Mouse (Mus musculus): ENCODE measurements around the gene Adam6a. TPM values are rescaled to one million over a fixed set of nuclear protein-coding genes. Genes with fewer than 3 reads are reported as not detected.
A peak's percentile ranks its signal among the peaks of the same experiment; 100 is the strongest.
"Not testable (repeated sequence)": the region's sequence is repeated elsewhere in the genome, so short reads cannot be mapped to it uniquely, and the experiment has no call there.

Gene Adam6a
- not detected in 2 replicates for total RNA-seq (2012; rRNA removed)

GRCm38 (mm10) chr12:113543608-113544007, at the start of gene Adam6a:
Gene Adam6a, plus strand, starts transcription at chr12:113543908.
- H3K9ac ChIP-seq (ENCODE audit: insufficient read depth, low read depth, low read length, poor library complexity, severe bottlenecking); H3K4me3 ChIP-seq (ENCODE audit: insufficient read depth in 1 of 2, low read depth in 1 of 2, low read length in 2 of 2, poor library complexity in 1 of 2, severe bottlenecking in 1 of 2); H3K27ac ChIP-seq (ENCODE audit: insufficient read depth, low read depth, low read length, poor library complexity, severe bottlenecking); H3K4me1 ChIP-seq (ENCODE audit: control insufficient read depth in 2 of 2, insufficient read depth in 2 of 2, low read length in 2 of 2, poor library complexity in 1 of 2); in situ Hi-C loops (cut with MboI; ENCODE audit: low sequenced_read_pairs in 2 of 2, unreplicated experiment in 2 of 2); H3K9me3 ChIP-seq (ENCODE audit: control insufficient read depth, insufficient read depth, low read depth, low read length); H3K36me3 ChIP-seq (ENCODE audit: control insufficient read depth, insufficient read depth, low read length, poor library complexity, severe bottlenecking); DNase-seq (ENCODE audit: low read depth, low spot score): not testable (repeated sequence)

GRCm38 (mm10) chr12:113525901-113526300, 17.8 kb upstream of the Adam6a start:
- Histone ChIP-seq H3K9me3 (ENCODE audit: control insufficient read depth, insufficient read depth, low read depth, low read length) (no peaks in the 10 kb centered on the region), H3K4me3 (ENCODE audit: insufficient read depth in 1 of 2, low read depth in 1 of 2, low read length in 2 of 2, poor library complexity in 1 of 2, severe bottlenecking in 1 of 2) (no peak overlapping the region)
- in situ Hi-C loops (cut with MboI; ENCODE audit: low sequenced_read_pairs in 2 of 2, unreplicated experiment in 2 of 2): no loop called here

GRCm38 (mm10) chr12:113578241-113578640, 34.5 kb downstream of the Adam6a start:
- Histone ChIP-seq H3K4me3 (ENCODE audit: insufficient read depth in 1 of 2, low read depth in 1 of 2, low read length in 2 of 2, poor library complexity in 1 of 2, severe bottlenecking in 1 of 2) (no peak overlapping the region), H3K36me3 (ENCODE audit: control insufficient read depth, insufficient read depth, low read length, poor library complexity, severe bottlenecking) (no peaks in the 10 kb centered on the region), H3K9me3 (ENCODE audit: control insufficient read depth, insufficient read depth, low read depth, low read length) (no peaks in the 10 kb centered on the region), H3K27ac (ENCODE audit: insufficient read depth, low read depth, low read length, poor library complexity, severe bottlenecking) (no peak overlapping the region), H3K9ac (ENCODE audit: insufficient read depth, low read depth, low read length, poor library complexity, severe bottlenecking) (no peak overlapping the region), H3K4me1 (ENCODE audit: control insufficient read depth in 2 of 2, insufficient read depth in 2 of 2, low read length in 2 of 2, poor library complexity in 1 of 2) (no peaks in the 10 kb centered on the region)
- TF ChIP-seq ZC3H11A (IDR thresholded peaks at IDR 0.05; ENCODE audit: borderline replicate concordance, low read depth, low read length) (peak; percentile 35; the same call in 1 of the 2 replicates), MAFK (IDR thresholded peaks at IDR 0.05; ENCODE audit: insufficient read depth, low read depth, low read length) (no peak)
- DNase-seq (ENCODE audit: low read depth, low spot score): peak; percentile 34
- in situ Hi-C loops (cut with MboI; ENCODE audit: low sequenced_read_pairs in 2 of 2, unreplicated experiment in 2 of 2): no loop called here

More at GRCm38 (mm10) chr12:113525901-113526300, 17.8 kb upstream of the Adam6a start:
- Histone ChIP-seq H3K9ac (ENCODE audit: insufficient read depth, low read depth, low read length, poor library complexity, severe bottlenecking) (no peak overlapping the region), H3K36me3 (ENCODE audit: control insufficient read depth, insufficient read depth, low read length, poor library complexity, severe bottlenecking) (no peaks in the 10 kb centered on the region), H3K4me1 (ENCODE audit: control insufficient read depth in 2 of 2, insufficient read depth in 2 of 2, low read length in 2 of 2, poor library complexity in 1 of 2) (no peaks in the 10 kb centered on the region), H3K27ac (ENCODE audit: insufficient read depth, low read depth, low read length, poor library complexity, severe bottlenecking) (no peak overlapping the region)
- TF ChIP-seq HCFC1 (IDR thresholded peaks at IDR 0.05; ENCODE audit: borderline replicate concordance, insufficient read depth, low read length): no peak
- no peak for TF ChIP-seq CHD2 (IDR thresholded peaks at IDR 0.05; ENCODE audit: low read depth, low read length)
- no peak for TF ChIP-seq MAFK (IDR thresholded peaks at IDR 0.05; ENCODE audit: insufficient read depth, low read depth, low read length)
- no peak for TF ChIP-seq ZC3H11A (IDR thresholded peaks at IDR 0.05; ENCODE audit: borderline replicate concordance, low read depth, low read length)
- no peak for TF ChIP-seq ZNF384 (IDR thresholded peaks at IDR 0.05; ENCODE audit: low read depth, low read length)
- no peak for DNase-seq (ENCODE audit: low read depth, low spot score)

GRCm38 (mm10) chr12:113588001-113588400, 44.3 kb downstream of the Adam6a start:
- in situ Hi-C loops (cut with MboI; ENCODE audit: low sequenced_read_pairs in 2 of 2, unreplicated experiment in 2 of 2): no loop called here
- Histone ChIP-seq H3K9ac (ENCODE audit: insufficient read depth, low read depth, low read length, poor library complexity, severe bottlenecking) (no peak overlapping the region), H3K27ac (ENCODE audit: insufficient read depth, low read depth, low read length, poor library complexity, severe bottlenecking) (no peak overlapping the region), H3K4me3 (ENCODE audit: insufficient read depth in 1 of 2, low read depth in 1 of 2, low read length in 2 of 2, poor library complexity in 1 of 2, severe bottlenecking in 1 of 2) (no peak overlapping the region), H3K9me3 (ENCODE audit: control insufficient read depth, insufficient read depth, low read depth, low read length) (no peaks in the 10 kb centered on the region), H3K4me1 (ENCODE audit: control insufficient read depth in 2 of 2, insufficient read depth in 2 of 2, low read length in 2 of 2, poor library complexity in 1 of 2) (no peaks in the 10 kb centered on the region), H3K36me3 (ENCODE audit: control insufficient read depth, insufficient read depth, low read length, poor library complexity, severe bottlenecking) (no peaks in the 10 kb centered on the region)
- no peak for DNase-seq (ENCODE audit: low read depth, low spot score)
- TF ChIP-seq MAFK (IDR thresholded peaks at IDR 0.05; ENCODE audit: insufficient read depth, low read depth, low read length) (no peak), ZNF384 (IDR thresholded peaks at IDR 0.05; ENCODE audit: low read depth, low read length) (no peak), HCFC1 (IDR thresholded peaks at IDR 0.05; ENCODE audit: borderline replicate concordance, insufficient read depth, low read length) (no peak), CHD2 (IDR thresholded peaks at IDR 0.05; ENCODE audit: low read depth, low read length) (no peak), ZC3H11A (IDR thresholded peaks at IDR 0.05; ENCODE audit: borderline replicate concordance, low read depth, low read length) (no peak)

Other genes starting within 250 kb of the Adam6a start
- not detected in 2 replicates for gene Adam6b, start 54.4 kb upstream of the Adam6a start, total RNA-seq (2012; rRNA removed)